Mouse (Mus musculus) stomach, embryonic 14.5 days (tissue): ENCODE measurements around the gene Hhat. TPM values are rescaled to one million over a fixed set of nuclear protein-coding genes. Genes with fewer than 3 reads are reported as not detected.

Experiments
- ATAC-seq: fragments of 200-750 bp; cut with Nextera tagmentation; 2 replicates; pipeline ENCODE4 v1.8.0; 2017; ENCODE audit warnings: low read depth, moderate TSS enrichment; ENCODE audit not compliant: insufficient number of reproducible peaks, insufficient read depth, low FRiP score
- H3K27ac ChIP-seq: fragments of 300-500 bp; sonication (generic); 2 replicates; pipeline ENCODE4 v1.5.1; 2014; ENCODE audit warnings: mild to moderate bottlenecking, low read length, moderate library complexity, mixed read lengths
- H3K27me3 ChIP-seq: fragments of 300-500 bp; sonication (generic); 2 replicates; pipeline ENCODE4 v1.6.1; 2014; ENCODE audit warnings: low read length, control low read depth, mixed read lengths; ENCODE audit not compliant: control insufficient read depth, insufficient read depth
- H3K36me3 ChIP-seq: fragments of 300-500 bp; sonication (generic); 2 replicates; pipeline ENCODE4 v1.6.1; 2014; ENCODE audit warnings: mild to moderate bottlenecking, control low read depth, low read length, moderate library complexity, mixed read lengths; ENCODE audit not compliant: control insufficient read depth, insufficient read depth
- H3K4me1 ChIP-seq: fragments of 300-500 bp; sonication (generic); 2 replicates; pipeline ENCODE4 v1.6.1; 2014; ENCODE audit warnings: low read length, control low read depth, mixed read lengths; ENCODE audit not compliant: control insufficient read depth, insufficient read depth
- H3K4me2 ChIP-seq: fragments of 300-500 bp; sonication (generic); replicated peaks from 2 replicates; pipeline ENCODE4 v1.6.1; 2014; ENCODE audit warnings: low read depth, low read length, control low read depth
- H3K4me3 ChIP-seq: fragments of 300-500 bp; sonication (generic); 2 replicates; pipeline ENCODE4 v1.5.1; 2014; ENCODE audit warnings: low read depth, low read length, control low read depth
- H3K9ac ChIP-seq: fragments of 300-500 bp; sonication (generic); replicated peaks from 2 replicates; pipeline ENCODE4 v1.6.1; 2014; ENCODE audit warnings: low read depth, mild to moderate bottlenecking, control low read depth, low read length, moderate library complexity, mixed read lengths
- H3K9me3 ChIP-seq: fragments of 300-500 bp; sonication (generic); 2 replicates; pipeline ENCODE4 v1.6.1; 2016; ENCODE audit warnings: low read depth, low read length, control low read depth; ENCODE audit not compliant: control insufficient read depth
- WGBS: fragments of 180-500 bp; shearing (Covaris S2); extraction: QIAGEN DNeasy Blood & Tissue Kit; methylation state at CpG from one replicate; pipeline ENCODE4 v1.1.7; 2014; 5-methylcytosine and 5-hydroxymethylcytosine counted together
- polyA plus RNA-seq: library from polyadenylated mRNA; unstranded; fragments of >200 nt; fragmentation: Nextera tagmentation; extraction: Ambion mirVana; gene quantifications from 2 replicates; pipeline ENCODE4 v1.2.1, GENCODE M21; 2014

The Hhat gene
- polyA plus RNA-seq, 1 experiment from 2014 or later, result 14.2 TPM

DNA sequence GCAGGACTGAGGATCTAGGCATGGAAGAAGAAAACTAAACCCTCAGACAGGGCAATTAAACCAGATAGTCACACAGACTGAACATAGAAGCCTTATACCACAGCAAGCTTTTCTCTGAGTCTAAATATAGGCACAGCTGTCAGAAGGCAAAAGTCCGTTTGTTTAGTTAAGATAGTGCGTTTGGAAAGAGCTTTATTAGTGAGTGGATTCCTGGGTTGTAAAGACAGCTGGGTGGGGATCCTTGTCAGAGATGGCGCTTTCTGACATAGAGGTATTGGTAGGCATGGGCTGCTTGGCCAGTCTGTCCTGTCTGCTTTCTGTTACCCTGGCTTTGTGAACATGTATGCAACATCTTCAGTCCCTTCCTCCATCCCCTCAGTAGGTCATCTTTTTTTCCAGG, 314.0 kb downstream of the Hhat start:
- H3K4me2 ChIP-seq, result no peak overlapping the region
- 38% methylated on average over 3 of the region's 3 CpGs for WGBS
- no peaks in the 10 kb centered on the region for H3K27me3 ChIP-seq
- no peak overlapping the region for H3K9ac ChIP-seq
- H3K27ac ChIP-seq, result no peak overlapping the region
- H3K36me3 ChIP-seq, result no peaks in the 10 kb centered on the region
- no peaks in the 10 kb centered on the region for H3K9me3 ChIP-seq
- no peak for ATAC-seq
- H3K4me1 ChIP-seq, result no peaks in the 10 kb centered on the region
- no peak overlapping the region for H3K4me3 ChIP-seq

GRCm38 (mm10) chr1:192454981-192455380, 316.0 kb downstream of the Hhat start:
- WGBS, result 59% methylated on average over 4 of the region's 4 CpGs

DNA sequence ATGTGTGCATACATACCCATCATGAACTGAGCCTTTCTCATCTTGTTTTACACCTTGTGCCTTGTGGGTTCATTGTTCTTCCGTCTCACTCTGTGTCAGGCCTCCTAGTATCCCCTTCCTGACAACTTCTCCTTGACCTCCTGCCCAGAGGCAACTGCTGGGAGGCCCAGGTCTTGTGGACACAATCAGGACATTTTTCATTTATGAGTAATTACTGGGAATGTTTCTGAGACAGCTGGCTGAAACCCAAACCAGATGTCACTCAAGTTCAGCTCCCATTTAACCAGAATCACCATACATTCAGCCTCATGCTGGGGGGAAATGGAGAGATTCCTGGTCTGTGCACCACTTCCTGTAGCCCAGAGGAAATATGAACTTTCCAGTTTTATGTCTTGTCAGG, 316.5 kb downstream of the Hhat start:
- H3K9ac ChIP-seq, result no peak overlapping the region
- 45% methylated on average over 1 of the region's 1 CpGs for WGBS
- ATAC-seq, result no peak
- H3K9me3 ChIP-seq, result no peaks in the 10 kb centered on the region
- no peak overlapping the region for H3K4me2 ChIP-seq
- H3K4me1 ChIP-seq, result no peaks in the 10 kb centered on the region
- no peaks in the 10 kb centered on the region for H3K36me3 ChIP-seq
- H3K4me3 ChIP-seq, result no peak overlapping the region
- no peak overlapping the region for H3K27ac ChIP-seq
- no peaks in the 10 kb centered on the region for H3K27me3 ChIP-seq

More at GRCm38 (mm10) chr1:192454981-192455380, 316.0 kb downstream of the Hhat start:
- H3K27me3 ChIP-seq, result no peaks in the 10 kb centered on the region
- no peaks in the 10 kb centered on the region for H3K9me3 ChIP-seq
- no peaks in the 10 kb centered on the region for H3K36me3 ChIP-seq
- no peak for ATAC-seq
- no peaks in the 10 kb centered on the region for H3K4me1 ChIP-seq
- no peak overlapping the region for H3K9ac ChIP-seq
- H3K4me3 ChIP-seq, result no peak overlapping the region
- H3K4me2 ChIP-seq, result no peak overlapping the region
- no peak overlapping the region for H3K27ac ChIP-seq

- H3K27ac ChIP-seq, result no peak overlapping the region
- H3K9ac ChIP-seq, result no peak overlapping the region
- H3K27me3 ChIP-seq, result no peaks in the 10 kb centered on the region
- ATAC-seq, result no peak
- 69% methylated on average over 4 of the region's 4 CpGs for WGBS
- H3K4me3 ChIP-seq, result no peak overlapping the region
- no peak overlapping the region for H3K4me2 ChIP-seq
- no peaks in the 10 kb centered on the region for H3K9me3 ChIP-seq
- H3K4me1 ChIP-seq, result no peaks in the 10 kb centered on the region
- H3K36me3 ChIP-seq, result no peaks in the 10 kb centered on the region
Measured at GRCm38 (mm10) chr1:192451722-192452121, 319.3 kb downstream of the Hhat start.

GRCm38 (mm10) chr1:192450425-192450824, 320.6 kb downstream of the Hhat start:
- Histone ChIP-seq H3K9me3 (no peaks in the 10 kb centered on the region), H3K4me1 (no peaks in the 10 kb centered on the region), H3K4me3 (no peak overlapping the region), H3K9ac (no peak overlapping the region), H3K27ac (no peak overlapping the region), H3K4me2 (no peak overlapping the region), H3K36me3 (no peaks in the 10 kb centered on the region), H3K27me3 (no peaks in the 10 kb centered on the region)
- no peak for ATAC-seq

- ATAC-seq, result peak; percentile 30; the same call in 1 of the 2 replicates
Measured at GRCm38 (mm10) chr1:192449572-192450351, 321.3 kb downstream of the Hhat start.

DNA sequence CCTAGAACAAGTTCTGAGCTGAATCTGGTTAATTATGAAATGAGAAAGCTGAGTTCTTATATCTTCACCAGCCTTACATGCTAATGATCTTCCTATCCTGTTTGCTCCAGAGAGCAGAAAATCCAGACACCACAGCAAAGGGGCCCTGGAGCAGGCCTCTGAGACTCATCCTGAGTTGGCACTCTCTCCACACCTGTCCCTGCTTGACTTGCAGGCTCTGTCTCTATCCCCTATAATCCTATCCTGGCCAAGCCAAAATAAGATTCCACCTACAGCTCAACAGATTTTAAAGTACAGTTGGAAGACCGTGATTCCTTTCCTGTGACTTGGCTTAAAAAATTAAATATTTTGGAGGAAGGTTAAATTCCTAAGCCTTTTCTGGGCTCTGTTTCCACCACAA, 322.5 kb downstream of the Hhat start:
- Histone ChIP-seq H3K4me3 (no peak overlapping the region), H3K9me3 (no peaks in the 10 kb centered on the region), H3K36me3 (no peaks in the 10 kb centered on the region), H3K4me1 (no peaks in the 10 kb centered on the region), H3K9ac (no peak overlapping the region), H3K27ac (no peak overlapping the region), H3K4me2 (no peak overlapping the region), H3K27me3 (no peaks in the 10 kb centered on the region)
- WGBS, result 67% methylated on average over 1 of the region's 1 CpGs
- ATAC-seq, result no peak

More at GRCm38 (mm10) chr1:192449572-192450351, 321.3 kb downstream of the Hhat start:
- H3K9me3 ChIP-seq, result no peaks in the 10 kb centered on the region
- H3K4me3 ChIP-seq, result no peak overlapping the region
- 58% methylated on average over 4 of the region's 4 CpGs for WGBS
- H3K9ac ChIP-seq, result no peak overlapping the region
- H3K27ac ChIP-seq, result no peak overlapping the region
- no peaks in the 10 kb centered on the region for H3K36me3 ChIP-seq
- no peaks in the 10 kb centered on the region for H3K27me3 ChIP-seq
- H3K4me2 ChIP-seq, result no peak overlapping the region
- no peaks in the 10 kb centered on the region for H3K4me1 ChIP-seq

GRCm38 (mm10) chr1:192447666-192448065, 323.4 kb downstream of the Hhat start:
- Histone ChIP-seq H3K4me1 (no peaks in the 10 kb centered on the region), H3K36me3 (no peaks in the 10 kb centered on the region), H3K4me2 (no peak overlapping the region), H3K9me3 (no peaks in the 10 kb centered on the region), H3K27me3 (no peaks in the 10 kb centered on the region), H3K4me3 (no peak overlapping the region), H3K9ac (no peak overlapping the region), H3K27ac (no peak overlapping the region)
- WGBS, result 63% methylated on average over 2 of the region's 2 CpGs
- ATAC-seq, result no peak
